Mouse (Mus musculus) neural tube, postnatal 0 days (tissue): ENCODE results near the gene Mcoln1. TPM values are rescaled to one million over a fixed set of nuclear protein-coding genes. Genes with fewer than 3 reads are reported as not detected.

Experiments used
- polyA plus RNA-seq: library from polyadenylated mRNA; unstranded; fragments of >200 nt; fragmentation: Nextera tagmentation; extraction: Ambion mirVana; gene quantifications from 2 replicates; pipeline ENCODE4 v1.2.1, GENCODE M21; 2015

Mcoln1 gene
- polyA plus RNA-seq = 81.0 and 92.5 TPM in 2 replicates

DNA sequence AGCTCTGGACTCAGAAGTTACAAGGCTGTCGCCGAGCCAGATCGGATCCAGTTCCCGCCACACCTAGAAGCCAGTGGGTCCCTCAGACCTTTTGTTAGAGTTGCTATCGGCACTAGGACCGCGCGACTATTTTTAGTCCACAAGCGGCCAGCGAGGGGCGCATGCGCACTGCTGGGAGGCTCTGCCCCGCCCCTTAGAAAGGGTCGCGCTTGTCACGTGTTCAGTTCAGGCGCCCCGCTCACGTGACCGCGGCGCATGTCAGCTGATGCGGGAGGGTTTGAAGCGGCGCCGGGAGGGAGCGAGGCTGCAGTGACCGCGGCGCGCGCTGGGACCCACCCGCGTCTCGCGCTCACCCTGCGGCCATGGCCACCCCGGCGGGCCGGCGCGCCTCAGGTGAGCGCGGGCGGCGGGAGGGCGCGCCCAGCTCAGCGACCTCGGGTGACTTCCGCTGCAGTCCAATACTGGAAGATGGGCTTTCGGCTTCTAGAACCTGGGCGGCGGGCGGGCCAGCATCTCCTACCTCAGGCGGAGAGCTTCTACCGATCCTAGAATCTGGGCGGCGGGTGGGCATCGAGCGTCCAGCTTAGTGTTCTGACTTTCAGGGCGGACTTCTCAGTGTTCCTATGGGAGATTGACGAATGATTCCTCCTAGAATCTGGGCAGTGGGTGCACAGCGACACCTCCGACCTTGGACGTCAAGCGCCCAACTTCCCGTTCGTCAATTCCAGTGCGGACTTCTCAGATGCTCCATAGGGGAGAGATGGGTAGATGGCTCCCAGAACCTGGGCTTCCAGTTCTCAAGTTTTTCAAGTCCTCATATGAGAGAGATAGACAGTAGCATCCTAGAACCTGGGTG is at the start of gene Mcoln1:
Mcoln1 (plus strand) TSS at position 223 of the 856 bp plus-strand sequence.

DNA sequence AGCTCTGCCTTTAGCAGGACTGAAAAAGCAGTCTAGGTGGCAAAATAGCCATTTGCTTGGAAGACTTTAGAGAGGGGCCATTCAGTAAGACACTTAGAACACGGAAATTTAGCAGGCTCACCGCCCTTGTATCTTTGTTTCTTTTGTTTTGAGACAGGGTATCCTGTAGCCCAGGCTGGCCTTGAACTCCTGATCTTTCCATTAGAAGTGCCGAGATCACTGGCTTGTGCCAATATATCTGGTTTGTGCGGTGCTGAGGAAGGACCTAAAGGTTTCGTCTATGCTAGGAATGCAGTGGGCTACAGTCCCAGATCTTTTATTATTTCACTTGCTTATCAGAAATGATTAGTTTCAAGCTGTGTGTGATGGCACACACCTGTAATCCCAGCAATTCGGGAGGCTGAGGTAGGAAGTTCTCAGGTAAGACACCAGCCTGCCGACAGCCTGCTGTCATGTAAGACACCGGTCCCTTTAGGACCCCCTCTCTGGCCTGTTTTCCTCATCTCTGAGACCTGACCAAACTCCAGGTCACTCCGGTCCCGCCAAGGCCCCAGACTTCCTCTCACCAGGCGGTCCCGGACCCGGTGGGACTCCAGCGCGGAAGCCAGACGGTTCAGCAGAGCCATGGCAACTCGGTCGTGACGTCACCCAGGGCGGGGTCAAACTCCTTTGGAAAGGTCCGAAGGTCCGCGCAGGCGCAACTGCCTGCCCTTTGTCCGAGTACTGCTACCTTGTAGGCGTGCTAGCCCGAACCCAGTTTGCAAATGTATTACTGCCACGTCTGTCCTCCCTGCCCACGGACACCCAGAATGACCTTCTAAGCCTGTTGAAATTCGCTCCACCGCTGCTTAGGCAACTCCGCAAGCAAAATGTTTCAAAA is 33.0 kb upstream of the Mcoln1 start, which contains the start of gene Pex11g:
Pex11g (minus strand) TSS at position 675 of the 880 bp plus-strand sequence.

DNA sequence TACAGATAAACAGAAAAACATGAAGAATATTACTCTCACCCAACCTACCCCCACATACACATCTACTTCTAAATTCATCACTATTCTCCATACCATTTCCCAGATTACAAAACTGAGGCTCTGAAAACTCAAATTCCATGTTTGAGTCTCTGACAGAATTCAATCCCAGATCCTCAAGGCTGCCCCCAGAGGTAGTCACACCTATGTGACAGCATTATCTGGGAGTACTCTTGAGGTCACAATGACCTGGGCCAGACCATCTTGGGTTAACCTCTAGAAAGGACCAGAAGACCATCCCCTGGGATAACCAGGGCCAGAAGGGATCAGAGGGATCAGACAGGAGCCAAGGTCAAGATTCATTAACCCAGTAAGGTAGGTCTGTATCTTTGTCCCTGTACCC is 29.7 kb upstream of the Mcoln1 start, which contains the start of gene Tex45:
Tex45 (plus strand) TSS at position 301 of the 400 bp plus-strand sequence.

DNA sequence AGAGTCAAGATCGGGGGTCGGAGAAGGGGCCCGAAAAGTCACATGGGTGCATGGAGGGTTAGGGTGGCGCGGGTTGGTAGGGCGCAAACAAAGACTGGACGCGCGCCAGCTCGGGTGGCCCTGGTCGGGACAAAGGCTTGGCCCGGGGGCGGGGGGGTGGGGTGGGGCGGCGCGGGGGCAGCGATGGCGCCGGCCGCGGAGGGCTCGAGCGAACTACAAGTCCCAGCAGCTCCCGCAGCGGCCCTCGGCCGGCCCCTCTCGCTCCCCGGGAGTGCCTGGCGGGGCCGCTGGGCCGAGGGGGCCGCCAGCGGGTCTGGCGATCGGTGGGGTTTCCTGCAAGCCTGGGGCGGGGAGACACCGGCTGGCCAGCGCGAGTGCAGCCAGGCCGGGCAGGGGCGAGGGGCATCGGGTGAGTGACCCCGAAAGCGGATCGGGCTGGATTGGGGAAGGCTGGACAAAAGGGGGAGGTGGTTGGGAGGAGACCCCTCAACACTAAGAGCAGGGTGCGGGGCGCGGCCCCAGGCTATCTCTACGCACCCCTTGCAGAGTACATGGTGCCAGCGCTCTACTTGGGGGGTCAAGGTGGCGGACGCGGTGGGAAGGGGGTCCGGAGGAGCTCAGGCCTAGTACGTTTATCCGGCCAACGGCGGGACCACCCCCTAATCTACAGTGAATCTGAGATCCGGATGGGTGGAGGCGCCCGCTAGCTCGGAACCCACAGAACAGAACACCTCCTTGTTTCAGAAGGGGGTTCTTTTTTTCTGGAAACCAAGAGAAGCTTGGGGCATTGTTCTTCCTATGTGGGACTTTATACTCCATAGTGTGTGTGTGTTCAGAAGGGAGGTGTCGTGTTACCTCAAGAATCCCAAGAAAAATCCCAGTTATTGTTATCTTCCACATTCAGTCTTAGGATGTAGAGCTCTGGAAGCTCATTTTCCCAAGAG is 7.1 kb upstream of the Mcoln1 start, which contains the start of gene Zfp358:
Zfp358 (plus strand) TSS at position 238 of the 944 bp plus-strand sequence.

DNA sequence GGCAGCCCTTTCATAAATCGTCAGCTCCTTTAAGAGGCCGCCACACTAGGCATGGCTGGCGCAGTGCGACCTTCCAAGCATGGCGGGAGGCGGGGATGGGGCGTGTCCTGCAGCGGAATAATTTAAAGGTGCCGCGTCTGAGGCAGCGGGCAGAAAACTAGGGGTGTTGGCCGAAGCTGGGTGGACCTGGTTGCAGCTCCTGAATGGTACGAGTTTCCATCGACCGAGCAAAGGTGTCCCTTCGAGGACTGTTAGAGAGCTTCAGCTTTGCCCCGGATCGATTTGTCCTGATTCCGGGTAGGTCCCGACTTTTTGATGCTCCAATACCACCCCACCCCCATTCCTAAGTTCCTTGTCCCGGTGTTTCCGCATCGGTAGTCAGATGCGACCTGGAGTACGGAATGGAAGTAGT is 15.0 kb downstream of the Mcoln1 start, which contains the start of gene Pnpla6:
Pnpla6 (plus strand) TSS at position 125 of the 412 bp plus-strand sequence.

Other genes with a start within 250 kb of the Mcoln1 start
- gene Insr, start 220.8 kb upstream of the Mcoln1 start, polyA plus RNA-seq = 34.6 and 40.9 TPM in 2 replicates
- 0.17 TPM in 1 of 2 replicates, not detected in the other for gene A430078G23Rik, start 147.0 kb upstream of the Mcoln1 start, polyA plus RNA-seq
- gene Arhgef18, start 107.5 kb upstream of the Mcoln1 start, polyA plus RNA-seq = 6.7 and 8.3 TPM in 2 replicates
- gene Pex11g, start 32.8 kb upstream of the Mcoln1 start, polyA plus RNA-seq = 2.4 and 3.3 TPM in 2 replicates
- gene Tex45, start 29.6 kb upstream of the Mcoln1 start, polyA plus RNA-seq = 0.67 and 1.0 TPM in 2 replicates
- 44.1 and 45.6 TPM in 2 replicates for gene Zfp358, start 7.3 kb upstream of the Mcoln1 start, polyA plus RNA-seq
- 40.4 and 43.1 TPM in 2 replicates for gene Pnpla6, start 14.9 kb downstream of the Mcoln1 start, polyA plus RNA-seq
- gene C330021F23Rik, start 67.5 kb downstream of the Mcoln1 start, polyA plus RNA-seq = 0.53 TPM in 1 of 2 replicates, not detected in the other
- gene Camsap3, start 86.8 kb downstream of the Mcoln1 start, polyA plus RNA-seq = 36.5 and 42.6 TPM in 2 replicates
- gene Xab2, start 120.9 kb downstream of the Mcoln1 start, polyA plus RNA-seq = 33.8 and 39.0 TPM in 2 replicates
- 99.6 and 101 TPM in 2 replicates for gene Pet100, start 121.1 kb downstream of the Mcoln1 start, polyA plus RNA-seq
- 3.1 and 4.0 TPM in 2 replicates for gene Pcp2, start 125.1 kb downstream of the Mcoln1 start, polyA plus RNA-seq
- gene Stxbp2, start 130.5 kb downstream of the Mcoln1 start, polyA plus RNA-seq = 24.9 and 27.4 TPM in 2 replicates
- gene Retn, start 155.3 kb downstream of the Mcoln1 start, polyA plus RNA-seq = 0.58 and 0.90 TPM in 2 replicates
- 0.25 TPM in 1 of 2 replicates, not detected in the other for gene Mcemp1, start 165.3 kb downstream of the Mcoln1 start, polyA plus RNA-seq
- gene Fcor, start 171.9 kb downstream of the Mcoln1 start, polyA plus RNA-seq = 35.1 and 36.4 TPM in 2 replicates
- gene Trappc5, start 175.8 kb downstream of the Mcoln1 start, polyA plus RNA-seq = 46.7 and 48.8 TPM in 2 replicates
- gene Fcer2a, start 193.7 kb downstream of the Mcoln1 start, polyA plus RNA-seq = 0.22 and 0.28 TPM in 2 replicates
- not detected in 2 replicates for gene Clec4g, start 220.2 kb downstream of the Mcoln1 start, polyA plus RNA-seq
- not detected in 2 replicates for gene Cd209a, start 248.5 kb downstream of the Mcoln1 start, polyA plus RNA-seq